Mouse (Mus musculus): ENCODE data around the gene Anapc10. TPM values are rescaled to one million over a fixed set of nuclear protein-coding genes. Genes with fewer than 3 reads are reported as not detected.
A peak's percentile ranks its signal among the peaks of the same experiment; 100 is the strongest.
"Not testable (repeated sequence)": the region's sequence is repeated elsewhere in the genome, so short reads cannot be mapped to it uniquely, and the experiment has no call there.

Gene Anapc10
- total and polyA plus RNA-seq, 3 experiments = 2.1 to 5.5 (median 5.3) TPM

DNA sequence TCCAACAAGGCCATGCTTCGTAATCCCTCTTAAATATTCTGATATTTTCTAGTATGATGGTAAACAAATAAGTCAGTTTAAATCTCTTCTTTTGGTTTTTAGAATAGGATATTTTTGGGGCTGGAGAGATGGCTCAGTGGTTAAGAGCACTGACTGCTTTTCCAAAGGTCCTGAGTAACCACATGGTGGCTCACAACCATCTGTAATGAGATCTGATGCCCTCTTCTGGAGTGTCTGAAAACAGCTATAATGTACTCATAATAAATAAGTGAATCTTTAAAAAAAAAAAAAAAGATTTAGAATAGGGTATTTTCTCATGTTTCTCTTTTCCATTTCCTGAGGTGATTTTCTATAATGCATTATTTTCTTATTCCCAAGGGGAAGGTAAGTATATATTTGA lies 16.3 kb downstream of the Anapc10 start:
- H3K79me2 ChIP-seq (replicated peaks; ENCODE audit: control insufficient read depth, insufficient read depth, low read length) = no peaks in the 10 kb centered on the region
- WGBS = 98% methylated on average over 1 of the region's 1 CpGs
- H3K27ac ChIP-seq = no peak overlapping the region
- DNase-seq = no peak
- no peak overlapping the region for H3K9ac ChIP-seq (ENCODE audit: low read depth, low read length)
- intact Hi-C loops (cut with DNase I) = no loop called here
- H3K4me1 ChIP-seq (ENCODE audit: control insufficient read depth, insufficient read depth, low read length) = no peaks in the 10 kb centered on the region
- H3K36me3 ChIP-seq (ENCODE audit: control insufficient read depth, insufficient read depth, low read length) = peaks cover 4% of the 10 kb centered on the region
- peak; percentile 39 for TF ChIP-seq CTCF (IDR thresholded peaks at IDR 0.05)
- no peak for TF ChIP-seq EP300 (IDR thresholded peaks at IDR 0.05; ENCODE audit: insufficient read depth, low read depth, low read length)
- H3K27me3 ChIP-seq (ENCODE audit: control insufficient read depth, insufficient read depth, low read length) = no peaks in the 10 kb centered on the region
- H3K4me3 ChIP-seq = no peak overlapping the region

DNA sequence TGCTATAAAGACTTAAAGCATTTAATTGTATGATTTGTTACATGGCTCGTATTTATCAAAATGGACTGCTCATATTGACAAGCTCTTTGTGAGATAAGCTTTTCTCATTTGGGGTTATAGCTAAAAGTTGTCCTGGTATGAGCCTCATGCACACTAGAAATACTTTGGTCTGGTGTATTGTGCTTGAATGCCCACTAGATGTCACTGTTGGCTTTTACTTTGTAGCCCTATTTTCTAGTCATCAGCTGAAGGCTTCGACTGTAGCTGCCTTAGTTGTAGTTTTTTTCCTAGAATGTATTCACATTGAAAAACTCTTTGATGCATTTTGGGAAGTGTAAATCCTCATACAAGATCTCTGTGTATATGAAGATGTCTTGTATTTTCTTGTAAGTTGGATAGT lies 22.7 kb downstream of the Anapc10 start:
- TF ChIP-seq CTCF (IDR thresholded peaks at IDR 0.05) (peak; percentile 94; the same call in 1 of the 2 replicates), POLR2A (IDR thresholded peaks at IDR 0.05; ENCODE audit: insufficient read depth, low read depth, low read length) (no peak)
- Histone ChIP-seq H3K79me2 (replicated peaks; ENCODE audit: control insufficient read depth, insufficient read depth, low read length) (no peaks in the 10 kb centered on the region), H3K9ac (ENCODE audit: low read depth, low read length) (no peak overlapping the region), H3K27me3 (ENCODE audit: control insufficient read depth, insufficient read depth, low read length) (no peaks in the 10 kb centered on the region), H3K36me3 (ENCODE audit: control insufficient read depth, insufficient read depth, low read length) (no peaks in the 10 kb centered on the region; the same call in 1 of the 2 replicates), H3K27ac (no peak overlapping the region), H3K4me1 (ENCODE audit: control insufficient read depth, insufficient read depth, low read length) (no peaks in the 10 kb centered on the region), H3K4me3 (no peak overlapping the region)
- 8% methylated on average over 2 of the region's 2 CpGs for WGBS
- DNase-seq = no peak
- intact Hi-C loops (cut with DNase I) = loop anchor here (1.0 to 2.0 kb wide), 2 partner anchors 750 to 954 kb away; no protein-coding TSS in a partner anchor

DNA sequence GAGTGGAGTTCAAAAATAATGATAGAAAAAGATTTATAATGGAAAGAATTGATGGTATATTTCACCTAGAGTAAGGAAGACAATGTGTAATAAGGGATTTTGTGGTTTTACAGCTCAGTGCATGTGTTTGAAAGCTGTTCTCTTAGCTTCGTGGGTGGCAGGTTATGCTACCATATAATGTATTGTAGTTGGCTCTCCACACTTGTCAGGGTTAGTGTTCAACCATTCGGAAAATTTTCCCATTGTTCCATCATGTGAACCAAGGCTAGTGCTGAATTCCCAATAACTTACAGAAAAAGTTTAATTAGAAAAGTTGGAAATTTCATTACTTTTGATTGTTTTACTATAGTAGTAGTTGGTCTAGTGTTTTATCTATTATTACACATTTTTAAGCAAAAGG lies 36.6 kb downstream of the Anapc10 start:
- Histone ChIP-seq H3K4me3 (no peak overlapping the region), H3K9ac (ENCODE audit: low read depth, low read length) (no peak overlapping the region), H3K27ac (no peak overlapping the region), H3K79me2 (replicated peaks; ENCODE audit: control insufficient read depth, insufficient read depth, low read length) (no peaks in the 10 kb centered on the region), H3K27me3 (ENCODE audit: control insufficient read depth, insufficient read depth, low read length) (no peaks in the 10 kb centered on the region), H3K36me3 (ENCODE audit: control insufficient read depth, insufficient read depth, low read length) (no peaks in the 10 kb centered on the region), H3K4me1 (ENCODE audit: control insufficient read depth, insufficient read depth, low read length) (no peaks in the 10 kb centered on the region)
- intact Hi-C loops (cut with DNase I) = no loop called here
- WGBS = 80% methylated on average over 2 of the region's 2 CpGs
- no peak for TF ChIP-seq CTCF (IDR thresholded peaks at IDR 0.05)
- no peak for TF ChIP-seq POLR2A (IDR thresholded peaks at IDR 0.05; ENCODE audit: insufficient read depth, low read depth, low read length)
- no peak for TF ChIP-seq EP300 (IDR thresholded peaks at IDR 0.05; ENCODE audit: insufficient read depth, low read depth, low read length)
- no peak for DNase-seq

DNA sequence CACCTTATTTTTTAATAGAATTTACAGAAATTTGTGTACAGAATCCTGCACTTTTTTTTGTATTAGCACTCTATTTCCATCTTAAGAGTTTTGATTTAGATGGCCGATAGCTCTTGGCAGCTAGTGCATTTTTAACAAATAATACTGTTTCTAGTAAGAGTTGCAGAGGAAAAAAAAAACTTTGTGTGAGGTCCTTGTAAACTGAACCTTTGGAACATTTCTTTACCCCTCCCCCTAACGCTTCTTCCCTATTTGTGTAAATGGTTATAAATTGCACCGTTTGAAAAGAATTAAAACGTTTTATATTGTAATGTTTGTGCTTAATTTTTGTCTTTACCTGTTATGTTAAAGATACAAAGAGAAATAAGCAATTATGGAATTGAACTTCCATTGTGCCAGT lies 37.0 kb downstream of the Anapc10 start:
- WGBS = 78% methylated on average over 4 of the region's 4 CpGs
- H3K27ac ChIP-seq = no peak overlapping the region
- no peaks in the 10 kb centered on the region for H3K4me1 ChIP-seq (ENCODE audit: control insufficient read depth, insufficient read depth, low read length)
- H3K9ac ChIP-seq (ENCODE audit: low read depth, low read length) = no peak overlapping the region
- TF ChIP-seq POLR2A (IDR thresholded peaks at IDR 0.05; ENCODE audit: insufficient read depth, low read depth, low read length) (no peak), EP300 (IDR thresholded peaks at IDR 0.05; ENCODE audit: insufficient read depth, low read depth, low read length) (no peak), CTCF (IDR thresholded peaks at IDR 0.05) (no peak)
- H3K4me3 ChIP-seq = no peak overlapping the region
- DNase-seq = no peak
- intact Hi-C loops (cut with DNase I) = no loop called here
- no peaks in the 10 kb centered on the region for H3K36me3 ChIP-seq (ENCODE audit: control insufficient read depth, insufficient read depth, low read length)
- no peaks in the 10 kb centered on the region for H3K27me3 ChIP-seq (ENCODE audit: control insufficient read depth, insufficient read depth, low read length)
- H3K79me2 ChIP-seq (replicated peaks; ENCODE audit: control insufficient read depth, insufficient read depth, low read length) = no peaks in the 10 kb centered on the region

DNA sequence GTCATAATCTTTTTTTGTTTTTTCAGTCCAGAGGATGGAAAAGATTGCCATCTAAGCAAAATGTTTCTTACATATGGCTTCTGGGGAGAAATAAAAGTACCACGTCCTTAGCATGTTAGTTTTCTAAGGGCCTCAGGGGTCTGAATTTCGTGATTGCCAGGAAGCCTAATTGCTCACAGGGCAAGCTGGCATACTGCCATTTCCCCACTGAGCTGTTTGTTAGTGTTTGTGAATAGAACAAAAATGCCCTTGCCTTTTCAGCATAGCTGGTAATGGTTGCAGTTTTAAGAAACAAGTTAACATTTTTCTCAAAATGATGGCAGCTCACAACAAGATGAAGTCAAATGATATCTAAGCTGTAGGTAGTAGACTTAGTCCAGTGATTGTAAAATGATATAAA lies 38.7 kb downstream of the Anapc10 start:
- Histone ChIP-seq H3K36me3 (ENCODE audit: control insufficient read depth, insufficient read depth, low read length) (no peaks in the 10 kb centered on the region), H3K4me1 (ENCODE audit: control insufficient read depth, insufficient read depth, low read length) (no peaks in the 10 kb centered on the region), H3K9ac (ENCODE audit: low read depth, low read length) (no peak overlapping the region), H3K27ac (no peak overlapping the region), H3K4me3 (no peak overlapping the region), H3K27me3 (ENCODE audit: control insufficient read depth, insufficient read depth, low read length) (no peaks in the 10 kb centered on the region), H3K79me2 (replicated peaks; ENCODE audit: control insufficient read depth, insufficient read depth, low read length) (no peaks in the 10 kb centered on the region)
- intact Hi-C loops (cut with DNase I) = no loop called here
- no peak for DNase-seq
- TF ChIP-seq CTCF (IDR thresholded peaks at IDR 0.05) (no peak), EP300 (IDR thresholded peaks at IDR 0.05; ENCODE audit: insufficient read depth, low read depth, low read length) (no peak), POLR2A (IDR thresholded peaks at IDR 0.05; ENCODE audit: insufficient read depth, low read depth, low read length) (no peak)
- 37% methylated on average over 2 of the region's 2 CpGs for WGBS

DNA sequence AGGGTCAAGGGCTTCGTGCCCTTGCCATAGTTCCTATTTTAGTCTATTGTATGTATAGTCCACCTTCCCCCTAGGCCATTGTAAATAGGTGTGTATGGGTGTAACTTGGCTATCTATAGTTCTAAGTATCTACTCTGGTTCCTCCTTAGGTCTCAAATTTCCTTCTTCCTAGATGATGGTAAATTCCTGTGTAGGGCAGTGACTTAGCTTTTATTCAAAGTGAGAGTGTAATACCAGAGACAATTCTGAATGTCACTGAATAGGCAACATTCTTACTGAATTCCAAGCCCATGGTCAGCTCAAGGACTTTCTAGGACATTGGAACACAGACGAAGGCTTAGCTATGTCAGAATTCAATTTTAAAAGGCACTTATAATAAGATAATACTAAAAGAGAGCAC lies 83.3 kb downstream of the Anapc10 start:
- intact Hi-C loops (cut with DNase I); DNase-seq: not testable (repeated sequence)
- WGBS = 79% methylated on average over 2 of the region's 2 CpGs

DNA sequence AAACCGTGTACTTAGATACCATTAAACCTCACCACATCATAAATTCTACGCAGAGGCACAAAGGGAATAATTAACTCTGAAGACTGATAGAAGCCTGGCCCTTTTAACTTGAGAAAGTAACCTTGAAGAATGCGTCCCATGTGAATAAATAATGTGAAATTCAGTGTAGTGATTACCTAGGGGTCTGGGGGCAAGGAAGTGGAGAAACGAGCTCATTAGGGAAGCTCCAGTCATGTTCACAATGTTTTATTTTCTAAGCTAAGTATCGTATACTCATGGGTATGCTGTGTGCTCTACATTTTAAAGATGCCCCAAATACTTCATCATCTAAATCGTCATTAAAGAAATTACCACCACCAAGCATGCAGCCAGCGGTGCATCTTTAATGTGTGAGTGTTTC lies 85.1 kb downstream of the Anapc10 start:
- TF ChIP-seq CTCF (IDR thresholded peaks at IDR 0.05) (no peak), POLR2A (IDR thresholded peaks at IDR 0.05; ENCODE audit: insufficient read depth, low read depth, low read length) (no peak), EP300 (IDR thresholded peaks at IDR 0.05; ENCODE audit: insufficient read depth, low read depth, low read length) (no peak)
- H3K4me3 ChIP-seq = no peak overlapping the region
- intact Hi-C loops (cut with DNase I) = no loop called here
- H3K36me3 ChIP-seq (ENCODE audit: control insufficient read depth, insufficient read depth, low read length) = no peaks in the 10 kb centered on the region
- no peaks in the 10 kb centered on the region for H3K4me1 ChIP-seq (ENCODE audit: control insufficient read depth, insufficient read depth, low read length)
- WGBS = 83% methylated on average over 7 of the region's 7 CpGs
- no peaks in the 10 kb centered on the region for H3K27me3 ChIP-seq (ENCODE audit: control insufficient read depth, insufficient read depth, low read length)
- no peak overlapping the region for H3K9ac ChIP-seq (ENCODE audit: low read depth, low read length)
- H3K27ac ChIP-seq = no peak overlapping the region
- H3K79me2 ChIP-seq (replicated peaks; ENCODE audit: control insufficient read depth, insufficient read depth, low read length) = no peaks in the 10 kb centered on the region
- no peak for DNase-seq

More for the DNA sequence above, 83.3 kb downstream of the Anapc10 start:
- not testable (repeated sequence) for H3K4me1 ChIP-seq (ENCODE audit: control insufficient read depth, insufficient read depth, low read length); H3K36me3 ChIP-seq (ENCODE audit: control insufficient read depth, insufficient read depth, low read length); H3K9ac ChIP-seq (ENCODE audit: low read depth, low read length); H3K27ac ChIP-seq; H3K27me3 ChIP-seq (ENCODE audit: control insufficient read depth, insufficient read depth, low read length); H3K79me2 ChIP-seq (replicated peaks; ENCODE audit: control insufficient read depth, insufficient read depth, low read length); H3K4me3 ChIP-seq

Data from heart, adult 2 months (tissue).